Mouse (Mus musculus) olfactory bulb, adult 2 months (tissue): ENCODE results near the gene Zfp646.

ENCODE experiments used
- CTCF ChIP-seq: fragments of 200-500 bp; IDR thresholded peaks from 2 replicates; pipeline ENCODE4 v1.5.1; 2012; ENCODE audit warnings: low read depth, mild to moderate bottlenecking, low read length, moderate library complexity; ENCODE audit not compliant: insufficient read depth
- POLR2A ChIP-seq: fragments of 200-500 bp; IDR thresholded peaks from 2 replicates; pipeline ENCODE4 v1.6.1; 2012; ENCODE audit warnings: mild to moderate bottlenecking, low read depth, low read length, moderate library complexity; ENCODE audit not compliant: insufficient read depth

DNA sequence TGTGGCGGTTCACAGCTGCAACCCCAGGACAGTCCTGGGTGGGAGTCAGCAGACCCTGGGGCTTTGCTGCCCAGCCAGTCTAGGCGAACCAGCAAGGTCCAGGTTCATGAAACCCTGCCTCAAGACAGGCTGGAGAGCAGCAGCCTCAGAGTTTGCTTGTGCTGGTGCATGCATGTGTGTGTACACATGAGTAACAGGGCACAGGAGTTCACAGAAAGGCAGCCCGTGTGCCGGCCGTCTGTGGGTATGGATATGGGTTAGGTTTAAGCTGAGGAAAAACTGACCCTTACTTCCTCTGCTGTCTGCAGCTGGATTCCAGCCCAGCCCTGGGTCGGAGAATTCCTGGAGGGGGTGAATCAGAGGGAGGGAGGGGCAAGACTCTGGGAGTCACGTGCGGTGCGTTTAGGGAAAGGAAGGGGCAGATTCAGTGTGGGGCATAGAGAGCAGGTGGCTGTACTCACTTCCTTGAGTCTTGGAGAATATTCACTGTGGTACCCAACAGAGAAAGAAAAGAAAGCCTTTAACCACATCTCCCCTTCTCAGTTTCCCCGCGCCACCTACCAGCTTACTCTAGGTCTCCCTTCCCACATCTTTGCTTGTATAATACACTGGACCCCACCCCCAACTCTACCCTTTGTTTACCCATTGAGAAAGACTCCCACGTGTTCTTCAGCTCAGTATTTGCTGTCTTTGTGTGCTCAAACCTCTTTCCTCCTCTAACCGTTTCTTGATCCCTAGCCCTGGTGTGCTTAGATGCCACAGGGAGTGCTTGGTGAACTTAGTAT, 55.5 kb downstream of the Zfp646 start:
- TF ChIP-seq CTCF (no peak), POLR2A (no peak)
